Mouse (Mus musculus): ENCODE measurements at regions not wholly inside any gene's neighbourhood (a gene's known extent, or its start where the extent isn't known, plus 50 kb on each side); places are given as distances from the start of the nearest gene placed in this dataset.

GRCm38 (mm10) chr19:56663474-56664227 is 58.3 kb upstream of the Adrb1 start:
- H3K27ac ChIP-seq (ENCODE audit: control insufficient read depth, low read depth, low read length) = no peak overlapping the region
- H3K27me3 ChIP-seq (ENCODE audit: control insufficient read depth in 1 of 2, insufficient read depth in 2 of 2, low read length in 2 of 2) = peaks cover 0 to 2% of the 10 kb centered on the region in 2 experiments; a peak in 2 of 4 replicates
- H3K4me3 ChIP-seq (ENCODE audit: control insufficient read depth in 1 of 2, insufficient read depth in 1 of 2, low read depth in 2 of 2, low read length in 2 of 2) = no peak overlapping the region
- no peaks in the 10 kb centered on the region for H3K9me3 ChIP-seq (replicated peaks; ENCODE audit: insufficient read depth, low read length)
- no peak overlapping the region for H3K9ac ChIP-seq (ENCODE audit: control insufficient read depth, low read depth, low read length, poor library complexity, severe bottlenecking)
- TF ChIP-seq ZMIZ1 (IDR thresholded peaks at IDR 0.05; ENCODE audit: low read depth, low read length) (no peak), GABPA (IDR thresholded peaks at IDR 0.05; ENCODE audit: low read depth, low read length) (no peak), ELF1 (IDR thresholded peaks at IDR 0.05; ENCODE audit: low read depth, low read length) (no peak), MXI1 (IDR thresholded peaks at IDR 0.05; ENCODE audit: low read depth, low read length) (no peak), ZC3H11A (IDR thresholded peaks at IDR 0.05; ENCODE audit: low read depth, low read length) (no peak), BHLHE40 (IDR thresholded peaks at IDR 0.05; ENCODE audit: borderline replicate concordance, low read depth, low read length) (no peak), GATA1 (IDR thresholded peaks at IDR 0.05; ENCODE audit: low read depth, low read length) (no peak), UBTF (IDR thresholded peaks at IDR 0.05; ENCODE audit: borderline replicate concordance, insufficient read depth, low read depth, low read length) (no peak), TBP (IDR thresholded peaks at IDR 0.05; ENCODE audit: low read depth, low read length) (no peak), ZKSCAN1 (IDR thresholded peaks at IDR 0.05; ENCODE audit: low read depth, low read length) (no peak), TAL1 (IDR thresholded peaks at IDR 0.05; ENCODE audit: low read length) (no peak), CTCF (IDR thresholded peaks at IDR 0.05 in 2 of 3, conservative IDR thresholded peaks at IDR 0.05 in 1 of 3; ENCODE audit: control insufficient read depth in 1 of 3, insufficient read depth in 1 of 3, low read depth in 2 of 3, low read length in 3 of 3, poor library complexity in 1 of 3, severe bottlenecking in 1 of 3) (no peak), CHD1 (IDR thresholded peaks at IDR 0.05; ENCODE audit: low read depth, low read length) (no peak), POLR2AphosphoS5 (IDR thresholded peaks at IDR 0.05; ENCODE audit: borderline replicate concordance, low read depth, low read length) (no peak), MAFK (IDR thresholded peaks at IDR 0.05; ENCODE audit: borderline replicate concordance, low read depth, low read length) (no peak)
- no peaks in the 10 kb centered on the region for H3K36me3 ChIP-seq (ENCODE audit: control insufficient read depth in 1 of 2, insufficient read depth in 2 of 2, low read length in 2 of 2)
- no peaks in the 10 kb centered on the region for H3K4me1 ChIP-seq (ENCODE audit: control insufficient read depth in 1 of 2, insufficient read depth in 2 of 2, low read length in 2 of 2)
- no peak for DNase-seq (ENCODE audit: low read depth, low spot score)
- no peaks in the 10 kb centered on the region for H3K79me2 ChIP-seq (ENCODE audit: control insufficient read depth, insufficient read depth, low read length, poor library complexity)

GRCm38 (mm10) chr19:56664307-56664775 is 57.7 kb upstream of the Adrb1 start:
- DNase-seq (ENCODE audit: low read depth, low spot score) = no peak
- Histone ChIP-seq H3K4me1 (ENCODE audit: control insufficient read depth in 1 of 2, insufficient read depth in 2 of 2, low read length in 2 of 2) (no peaks in the 10 kb centered on the region), H3K9me3 (replicated peaks; ENCODE audit: insufficient read depth, low read length) (no peaks in the 10 kb centered on the region), H3K9ac (ENCODE audit: control insufficient read depth, low read depth, low read length, poor library complexity, severe bottlenecking) (no peak overlapping the region), H3K27me3 (ENCODE audit: control insufficient read depth in 1 of 2, insufficient read depth in 2 of 2, low read length in 2 of 2) (peaks cover 0 to 2% of the 10 kb centered on the region in 2 experiments; a peak in 2 of 4 replicates), H3K36me3 (ENCODE audit: control insufficient read depth in 1 of 2, insufficient read depth in 2 of 2, low read length in 2 of 2) (no peaks in the 10 kb centered on the region), H3K27ac (ENCODE audit: control insufficient read depth, low read depth, low read length) (no peak overlapping the region), H3K4me3 (ENCODE audit: control insufficient read depth in 1 of 2, insufficient read depth in 1 of 2, low read depth in 2 of 2, low read length in 2 of 2) (no peak overlapping the region), H3K79me2 (ENCODE audit: control insufficient read depth, insufficient read depth, low read length, poor library complexity) (no peaks in the 10 kb centered on the region)
- no peak for TF ChIP-seq KAT2A (conservative IDR thresholded peaks at IDR 0.05; ENCODE audit: low read depth, low read length)
- no peak for TF ChIP-seq EP300 (IDR thresholded peaks at IDR 0.05; ENCODE audit: low read depth in 1 of 2, low read length in 2 of 2)
- no peak for TF ChIP-seq ETS1 (IDR thresholded peaks at IDR 0.05; ENCODE audit: low read depth, low read length)
- TF ChIP-seq MAX (IDR thresholded peaks at IDR 0.05; ENCODE audit: low read length) = no peak
- TF ChIP-seq SMC3 (IDR thresholded peaks at IDR 0.05; ENCODE audit: low read depth, low read length) = no peak
- no peak for TF ChIP-seq MEF2A (IDR thresholded peaks at IDR 0.05; ENCODE audit: extremely low read depth, insufficient replicate concordance, low read depth, low read length, poor library complexity, severe bottlenecking)
- no peak for TF ChIP-seq POLR2A (IDR thresholded peaks at IDR 0.05; ENCODE audit: control insufficient read depth in 1 of 2, insufficient read depth in 1 of 2, low read depth in 1 of 2, low read length in 2 of 2, poor library complexity in 1 of 2)
- no peak for TF ChIP-seq RAD21 (IDR thresholded peaks at IDR 0.05; ENCODE audit: low read depth, low read length)
